Mouse (Mus musculus) monocyte, adult 5-6 weeks (primary cell): Measurements from ENCODE around the gene Rhbdl3. TPM values are rescaled to one million over a fixed set of nuclear protein-coding genes. Genes with fewer than 3 reads are reported as not detected.

Experiments
- ATAC-seq: fragments of 153-309, 156-312 bp; replicated peaks from 2 replicates; pipeline ENCODE4 v1.8.0; 2017; ENCODE audit warnings: mild to moderate bottlenecking; ENCODE audit not compliant: low TSS enrichment, insufficient number of reproducible peaks, severe bottlenecking, poor library complexity, low FRiP score
- total RNA-seq: library from RNA; stranded (forward); fragments of 200-1000, 200-491, 200-594 nt; gene quantifications from 3 replicates; pipeline ENCODE4 v1.2.3, GENCODE M21; 2017

Rhbdl3 gene
- total RNA-seq, 1 experiment from 2014 or later = not detected

DNA sequence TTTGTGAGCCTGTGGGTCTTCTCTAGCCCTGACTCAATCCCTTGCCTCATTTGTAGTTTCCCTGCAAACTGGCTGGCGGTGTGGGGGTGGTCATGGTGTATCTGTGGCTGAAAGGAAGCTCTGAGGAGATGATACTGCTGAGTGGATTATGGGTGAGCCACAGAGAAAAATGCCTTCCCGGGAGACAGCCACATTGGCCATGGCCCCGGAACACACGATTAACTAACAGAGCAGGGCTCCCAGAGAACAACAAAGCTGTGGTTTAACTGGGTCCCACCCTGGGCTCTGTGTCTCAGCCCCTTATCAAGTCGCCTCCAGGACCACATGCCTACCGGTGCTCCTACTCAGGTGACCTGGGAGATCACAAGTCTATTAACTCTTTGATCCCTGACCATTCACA lies 7.8 kb downstream of the Rhbdl3 start:
- no peak for ATAC-seq

DNA sequence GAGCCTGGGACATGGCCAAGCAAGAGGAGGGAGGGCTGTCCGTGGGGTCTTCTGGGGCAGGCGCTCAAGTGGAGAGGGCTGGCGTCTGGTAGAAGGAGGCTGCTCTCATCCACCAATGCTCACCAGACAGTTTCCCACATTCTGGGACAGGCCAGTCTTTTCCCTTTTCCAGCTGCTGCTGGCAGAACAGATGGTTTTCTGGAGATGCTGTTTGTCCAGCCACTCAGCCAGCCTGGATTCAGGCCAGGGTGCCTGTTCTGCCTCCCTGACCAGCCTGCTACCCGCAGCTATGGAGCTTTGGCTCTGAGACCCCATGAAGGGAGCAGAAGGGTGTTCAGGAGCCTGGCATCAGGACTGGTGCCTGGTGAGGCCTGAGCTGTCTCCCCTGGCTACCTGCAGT lies 10.6 kb downstream of the Rhbdl3 start:
- no peak for ATAC-seq

GRCm38 (mm10) chr11:80312049-80312448 lies 11.3 kb downstream of the Rhbdl3 start:
- no peak for ATAC-seq

- no peak for ATAC-seq
Observed at GRCm38 (mm10) chr11:80312565-80312964, 11.9 kb downstream of the Rhbdl3 start.

- ATAC-seq = no peak
Observed at GRCm38 (mm10) chr11:80313462-80313861, 12.8 kb downstream of the Rhbdl3 start.

DNA sequence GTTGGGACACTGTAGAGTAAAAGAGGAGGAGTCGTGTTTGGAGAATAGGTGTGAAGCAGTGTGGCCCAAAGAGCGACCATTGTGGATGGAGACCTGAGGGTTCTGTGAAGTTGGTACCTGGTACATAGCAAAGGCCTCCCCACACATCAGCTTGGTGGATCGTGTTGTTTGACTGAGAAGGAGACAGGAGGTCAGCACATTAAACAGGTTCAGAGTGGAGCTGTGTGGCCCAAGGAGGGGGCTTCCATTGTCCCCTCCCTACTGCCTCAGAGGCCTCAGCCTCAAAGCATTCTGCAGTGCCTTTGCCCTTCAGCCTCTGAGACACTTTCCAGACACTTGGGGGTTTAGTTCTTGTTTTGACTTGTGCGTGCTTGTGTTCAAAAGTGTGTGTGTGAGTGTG lies 13.2 kb downstream of the Rhbdl3 start:
- ATAC-seq = no peak

GRCm38 (mm10) chr11:80315743-80316639 lies 15.3 kb downstream of the Rhbdl3 start:
- no peak for ATAC-seq

- no peak for ATAC-seq
Observed at GRCm38 (mm10) chr11:80323255-80323654, 22.5 kb downstream of the Rhbdl3 start.

DNA sequence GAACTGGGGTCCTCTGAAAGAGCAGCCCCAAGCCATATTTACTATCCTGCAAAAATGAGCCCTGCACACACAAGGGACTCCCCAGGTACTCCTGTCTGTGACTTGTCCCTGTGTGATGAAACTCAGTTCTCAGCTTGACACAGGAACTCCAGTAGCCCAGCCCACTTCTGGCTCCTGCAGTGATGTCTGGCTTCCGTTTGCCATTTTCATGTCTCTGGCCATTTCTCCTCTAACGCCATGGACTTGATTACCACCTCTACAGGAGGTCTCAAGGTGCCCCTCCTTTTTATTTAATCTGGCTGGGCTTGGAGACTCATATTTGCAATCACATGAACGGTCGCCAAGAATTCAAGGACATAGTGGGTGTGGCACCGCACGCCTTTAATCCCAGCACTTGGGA lies 23.9 kb downstream of the Rhbdl3 start:
- ATAC-seq = no peak

DNA sequence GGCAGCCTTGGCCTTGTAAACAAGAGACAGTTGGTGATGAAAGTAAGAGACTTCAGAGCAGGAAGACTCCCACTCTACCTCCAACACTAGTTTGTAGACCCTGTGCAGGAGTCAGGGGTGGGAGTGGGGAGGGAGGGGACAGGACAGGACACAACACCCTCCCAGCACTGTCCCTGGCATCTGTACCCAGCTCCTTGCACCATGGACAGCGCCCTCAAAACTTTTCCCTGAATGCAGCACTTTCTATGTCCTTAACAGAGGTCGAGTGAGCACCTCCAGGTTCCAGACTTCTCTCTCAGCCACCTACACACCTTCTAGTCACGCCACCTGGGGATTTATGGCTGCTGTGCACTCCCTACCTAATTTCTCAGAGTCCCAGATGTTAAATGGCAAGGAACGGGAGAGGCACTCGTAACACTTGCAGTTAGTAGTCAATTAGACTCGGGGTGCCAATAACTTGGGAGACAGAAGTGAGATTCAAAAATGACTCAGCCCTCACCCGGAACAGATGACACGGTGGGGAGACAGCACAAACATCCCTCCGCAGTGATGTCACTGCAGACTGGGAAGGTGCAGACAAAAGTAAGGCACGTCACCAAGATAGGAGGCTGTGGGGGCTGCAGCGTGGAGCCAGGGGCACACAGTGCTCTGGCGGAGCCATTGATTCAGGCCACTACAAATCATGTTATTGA lies 32.1 kb downstream of the Rhbdl3 start:
- no peak for ATAC-seq

DNA sequence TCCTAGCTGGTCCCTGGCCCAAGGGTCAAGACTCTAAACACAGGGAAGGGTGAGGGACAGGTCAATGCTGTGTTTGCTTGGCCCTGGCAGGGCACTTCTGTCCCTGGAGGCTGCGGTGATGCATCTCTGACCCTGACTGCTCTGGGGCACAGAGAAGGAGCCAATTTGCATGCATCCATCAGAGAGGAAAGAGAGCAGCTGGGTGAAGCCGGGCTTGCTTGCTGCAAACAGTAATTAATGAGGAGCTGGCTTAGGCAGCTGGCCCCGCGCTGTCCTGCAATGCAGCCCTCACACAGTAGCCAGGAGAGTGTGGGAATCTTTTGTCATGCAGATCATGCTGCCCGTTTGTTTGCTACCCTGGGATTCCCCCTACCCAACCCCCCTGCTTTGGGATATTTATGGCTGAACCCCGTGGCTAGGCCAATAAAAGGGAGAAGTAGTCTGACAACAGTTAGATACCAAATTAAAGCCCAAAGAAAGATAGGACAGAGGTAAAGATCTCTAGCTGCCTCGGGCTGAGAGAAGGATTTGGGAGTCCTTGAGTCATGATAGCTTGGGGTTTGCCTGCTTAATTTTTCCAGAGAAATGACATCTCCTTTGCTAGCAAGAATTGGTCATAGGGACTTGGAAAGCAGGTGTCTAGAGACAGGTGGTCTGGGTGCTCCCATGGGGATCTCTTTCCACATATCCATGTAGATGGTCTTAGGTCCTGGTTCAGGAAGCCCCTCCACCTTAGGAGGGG lies 35.1 kb downstream of the Rhbdl3 start:
- ATAC-seq = no peak

DNA sequence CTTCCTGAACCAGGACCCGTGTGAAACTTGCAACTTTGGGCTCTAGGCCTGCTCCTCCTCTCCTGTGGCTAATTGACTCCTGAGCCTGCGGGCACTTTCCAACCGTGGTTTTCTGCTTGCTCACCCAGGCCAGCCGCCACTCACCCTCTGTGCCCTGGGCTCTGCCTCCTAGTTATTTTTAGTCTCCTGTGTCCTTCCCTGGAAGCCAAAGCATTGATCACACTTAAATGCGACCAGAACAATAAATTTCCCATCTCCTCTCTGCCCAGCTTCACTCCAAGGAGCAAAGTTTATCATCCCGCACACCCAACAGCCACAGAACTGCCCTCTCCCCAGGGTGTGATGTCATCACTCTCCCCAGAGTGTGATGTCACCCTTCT lies 35.6 kb downstream of the Rhbdl3 start:
- ATAC-seq = no peak

DNA sequence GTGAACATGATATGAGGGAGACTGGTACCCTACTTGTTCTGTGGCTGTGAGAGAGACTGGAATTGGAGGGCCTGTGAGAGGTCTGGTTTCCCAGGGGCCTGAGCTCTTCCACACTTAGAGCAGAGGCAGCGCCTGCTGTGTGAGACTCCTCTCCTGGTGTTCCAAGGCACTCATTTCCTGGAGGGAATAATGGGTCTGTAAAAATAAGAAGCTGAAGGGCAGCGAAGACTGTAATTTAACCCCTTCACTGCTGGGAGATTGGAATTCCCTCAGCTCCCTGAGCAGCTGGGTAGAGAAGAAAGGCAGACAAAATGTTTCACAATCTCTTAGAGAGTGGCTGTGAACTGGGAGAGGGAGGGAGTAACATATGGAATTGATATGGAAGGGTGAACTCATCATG lies 41.8 kb downstream of the Rhbdl3 start:
- ATAC-seq = no peak

- peak; percentile 75 for ATAC-seq
Observed at GRCm38 (mm10) chr11:80351832-80352430, 51.2 kb downstream of the Rhbdl3 start.

- peak; percentile 81 for ATAC-seq
Observed at GRCm38 (mm10) chr11:80354832-80355231, 54.1 kb downstream of the Rhbdl3 start.

DNA sequence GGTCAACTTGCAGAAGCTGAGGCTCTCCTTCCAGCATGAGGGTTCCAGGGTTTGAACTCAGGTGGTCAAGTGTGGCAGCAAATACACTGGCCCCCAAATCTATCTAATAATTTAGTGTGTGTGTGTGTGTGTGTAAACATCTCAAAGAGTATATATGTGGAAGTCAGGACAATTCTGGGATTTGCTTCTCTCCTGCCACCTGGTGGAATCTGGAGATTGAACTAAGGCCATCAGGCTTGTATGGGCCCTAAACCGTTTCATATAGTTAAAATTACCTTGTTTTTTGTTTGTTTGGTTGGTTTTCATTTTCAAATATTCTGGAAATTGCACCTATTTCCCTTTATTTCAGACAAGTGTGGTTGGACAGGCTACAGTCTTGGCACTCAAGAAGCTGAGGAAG lies 68.2 kb downstream of the Rhbdl3 start:
- ATAC-seq = no peak

DNA sequence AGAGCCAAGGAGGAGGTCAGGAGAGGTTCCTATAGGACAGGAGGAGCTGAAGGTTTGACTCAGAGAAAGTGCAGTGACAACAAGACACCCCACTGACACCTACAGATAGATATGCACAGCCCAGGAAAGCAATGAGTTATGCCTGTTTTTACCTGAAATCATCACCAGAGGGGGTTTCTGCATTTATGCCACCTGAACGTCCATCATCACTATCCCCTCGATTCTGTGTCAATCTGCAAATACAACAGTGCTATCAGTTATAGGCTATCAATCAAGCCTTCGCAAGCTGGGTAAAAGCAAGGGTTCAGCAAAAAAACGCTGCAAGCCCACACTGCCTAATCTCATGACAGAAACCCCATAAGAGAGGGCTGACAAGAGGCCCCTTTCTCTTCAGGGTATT lies 75.9 kb downstream of the Rhbdl3 start:
- no peak for ATAC-seq

DNA sequence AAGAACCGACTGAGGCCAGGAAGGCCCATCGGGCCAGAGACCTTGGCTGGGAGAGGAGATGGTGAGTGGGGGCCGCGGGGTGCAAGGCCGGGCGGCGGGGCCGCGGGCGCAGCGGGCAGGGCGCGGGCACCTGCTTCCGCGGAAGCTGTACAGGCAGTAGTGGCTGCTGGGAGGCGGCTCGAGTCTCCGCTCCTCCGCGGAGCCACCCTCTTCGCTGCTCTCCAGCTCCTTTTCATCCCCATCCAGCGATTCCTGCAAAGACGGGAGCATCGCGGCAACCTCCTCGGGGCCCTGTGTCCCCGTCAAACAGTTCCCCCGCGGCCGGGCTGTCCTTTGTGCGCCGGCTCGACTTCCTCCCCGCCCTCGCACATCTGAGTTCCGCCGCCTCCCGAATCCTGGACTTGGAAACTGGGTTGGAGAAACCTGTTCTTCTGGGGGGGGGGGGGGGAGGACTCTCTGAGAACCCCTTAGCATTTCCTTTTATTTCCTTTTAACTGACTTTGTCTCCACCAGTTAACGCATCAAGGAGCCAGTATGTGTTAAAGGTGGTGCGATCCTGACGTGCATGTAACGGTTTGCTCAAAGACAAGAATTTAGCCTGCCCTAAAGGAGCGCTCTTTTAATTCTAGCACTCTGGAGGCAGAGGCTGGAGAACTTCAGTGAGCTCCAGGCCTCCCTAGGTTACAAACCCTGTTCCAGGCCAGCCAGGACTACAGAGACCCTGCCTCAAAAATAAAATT lies 77.2 kb downstream of the Rhbdl3 start, which contains the start of gene 5730455P16Rik:
Gene 5730455P16Rik, minus strand, starts transcription at position 323 of the 740 bp plus-strand sequence.
- peak; percentile 86 for ATAC-seq
